Mouse (Mus musculus): Measurements from ENCODE around the gene Cpeb4.
"Not testable (repeated sequence)": the region's sequence is repeated elsewhere in the genome, so short reads cannot be mapped to it uniquely, and the experiment has no call there.

Gene Cpeb4

GRCm38 (mm10) chr11:31965256-31966134, 93.5 kb downstream of the Cpeb4 start, which contains the start of gene 4930524B15Rik:
TSS of gene 4930524B15Rik (plus strand) at chr11:31965592.
- in situ Hi-C loops (cut with MboI, MseI): no loop called here

GRCm38 (mm10) chr11:31974132-31974531, 102.1 kb downstream of the Cpeb4 start:
- in situ Hi-C loops (cut with MboI, MseI): no loop called here

- in situ Hi-C loops (cut with MboI, MseI): no loop called here
Measured at GRCm38 (mm10) chr11:31974826-31975225, 102.8 kb downstream of the Cpeb4 start.

GRCm38 (mm10) chr11:31975678-31976077, 103.7 kb downstream of the Cpeb4 start:
- in situ Hi-C loops (cut with MboI, MseI): no loop called here

- in situ Hi-C loops (cut with MboI, MseI): no loop called here
Measured at GRCm38 (mm10) chr11:31976137-31976536, 104.1 kb downstream of the Cpeb4 start.

- in situ Hi-C loops (cut with MboI, MseI): not testable (repeated sequence)
Measured at GRCm38 (mm10) chr11:31980089-31980488, 108.1 kb downstream of the Cpeb4 start.

GRCm38 (mm10) chr11:31981830-31982229, 109.8 kb downstream of the Cpeb4 start:
- in situ Hi-C loops (cut with MboI, MseI): no loop called here

GRCm38 (mm10) chr11:31982247-31982943, 110.4 kb downstream of the Cpeb4 start:
- in situ Hi-C loops (cut with MboI, MseI): not testable (repeated sequence)

GRCm38 (mm10) chr11:31983249-31983648, 111.2 kb downstream of the Cpeb4 start:
- in situ Hi-C loops (cut with MboI, MseI): no loop called here

- in situ Hi-C loops (cut with MboI, MseI): no loop called here
Measured at GRCm38 (mm10) chr11:31984786-31985185, 112.8 kb downstream of the Cpeb4 start.

All from T-helper 2 cell (primary cell).